Mouse (Mus musculus) 416B (cell line): ENCODE data around the gene Prlhr.

Source experiments
- DNase-seq: peaks from one replicate; pipeline ENCODE4 v3.0.0; 2011; ENCODE audit warnings: low read depth

The Prlhr gene

DNA sequence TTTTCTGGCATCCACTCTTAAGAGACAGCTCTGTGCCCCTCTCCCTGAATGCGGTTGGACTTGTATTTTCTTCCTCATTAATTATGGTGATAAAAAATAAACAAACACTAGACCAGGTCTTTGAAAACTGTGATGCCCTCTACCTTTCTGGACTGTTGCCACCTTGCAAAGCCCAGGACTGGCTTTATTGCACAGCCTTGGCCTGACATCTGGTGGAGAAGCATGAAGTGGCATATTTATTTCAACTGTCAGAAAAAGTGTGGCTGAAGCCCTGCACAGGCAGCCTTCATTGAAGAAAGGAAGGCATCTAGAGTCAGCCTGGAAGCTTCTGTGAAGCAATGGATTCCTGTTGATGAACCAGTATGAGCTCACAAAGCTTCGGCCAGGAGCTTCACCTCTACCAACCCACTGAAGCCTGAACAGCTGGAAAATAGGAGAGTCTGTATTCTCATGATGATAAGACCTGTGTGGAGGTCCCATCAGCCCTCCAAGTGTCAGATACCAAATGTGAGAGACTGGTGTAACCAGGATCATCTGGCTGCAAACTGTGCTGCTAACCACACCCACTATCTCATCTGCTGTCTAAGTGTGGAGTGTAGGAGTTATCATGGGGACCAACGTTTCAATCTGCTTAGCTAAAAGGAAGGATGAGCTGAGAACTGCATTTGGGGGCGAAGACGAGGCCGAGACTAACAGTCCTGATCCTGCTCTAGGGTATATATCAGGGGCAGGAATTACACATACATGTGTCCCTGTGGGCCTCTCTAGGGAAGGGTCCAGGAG, 35.6 kb downstream of the Prlhr start:
- no peak for DNase-seq

DNA sequence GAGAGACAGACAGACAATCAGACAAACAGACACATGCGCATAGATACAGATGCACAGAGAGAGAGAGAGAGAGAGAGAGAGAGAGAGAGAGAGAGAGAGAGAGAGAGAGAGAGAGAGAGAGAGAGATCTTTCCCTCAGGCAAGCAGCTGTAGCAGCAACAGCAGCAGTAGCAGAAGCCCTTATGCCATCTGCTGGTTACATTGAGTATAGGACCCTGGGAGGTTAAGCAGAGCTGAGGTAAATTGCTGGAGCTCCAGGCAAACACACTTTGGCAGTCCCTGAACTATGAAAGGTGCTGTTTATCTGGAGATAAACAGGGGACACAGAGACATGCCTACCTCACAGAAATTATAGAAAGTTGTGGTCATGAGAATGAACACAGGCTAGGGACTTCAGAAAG, 50.5 kb downstream of the Prlhr start:
- DNase-seq: peak; percentile 28
